Mouse (Mus musculus) gastrocnemius, adult 2 months (tissue): ENCODE measurements around the gene Cysltr1. TPM values are rescaled to one million over a fixed set of nuclear protein-coding genes. Genes with fewer than 3 reads are reported as not detected.

Source experiments
- DNase-seq: peaks from one replicate; pipeline ENCODE4 v3.0.0; 2022
- H3K27ac ChIP-seq: fragments of 200-600 bp; 2 replicates; pipeline ENCODE4 v1.8.1; 2022; ENCODE audit warnings: mild to moderate bottlenecking
- H3K4me3 ChIP-seq: fragments of 200-600 bp; 2 replicates; pipeline ENCODE4 v1.8.1; 2022; ENCODE audit warnings: mild to moderate bottlenecking, moderate library complexity
- CTCF ChIP-seq: fragments of 200-600 bp; IDR thresholded peaks from 2 replicates; pipeline ENCODE4 v1.8.1; 2022; ENCODE audit warnings: antibody characterized with exemption, mild to moderate bottlenecking, moderate library complexity
- intact Hi-C: fragments of 180-260 bp; cut with DNase I; formaldehyde crosslinking; loops from one replicate; pipeline ENCODE4 v1.15.1; 2025
- total RNA-seq, 2 experiments: library from RNA; stranded (reverse); gene quantifications; 2 replicates each; pipeline ENCODE4 v1.2.3; 2021

Gene Cysltr1
- total RNA-seq, 2 experiments from 2014 or later, result 0.59 TPM

DNA sequence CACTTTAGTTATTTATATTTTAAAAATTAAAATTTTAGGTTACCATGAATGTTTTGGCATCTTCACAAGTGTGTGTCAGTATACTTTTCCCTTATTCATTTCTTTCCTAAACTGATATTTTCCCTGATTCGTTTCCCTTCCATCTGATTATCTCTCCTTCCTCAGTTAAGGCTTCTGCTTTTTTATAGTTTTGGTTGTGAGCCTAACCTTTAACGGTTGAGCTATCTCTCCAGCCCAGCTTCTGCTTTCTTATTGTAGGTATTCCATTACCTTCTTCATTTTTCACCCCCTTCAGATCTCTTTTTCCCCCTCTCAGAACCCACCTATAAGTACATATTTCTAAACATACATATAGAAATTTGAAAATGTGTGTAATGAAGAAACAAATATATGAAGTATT lies 48.0 kb downstream of the Cysltr1 start:
- intact Hi-C loops, result no loop called here
- TF ChIP-seq CTCF, result no peak
- H3K4me3 ChIP-seq, result no peak overlapping the region
- no peak overlapping the region for H3K27ac ChIP-seq
- DNase-seq, result no peak

DNA sequence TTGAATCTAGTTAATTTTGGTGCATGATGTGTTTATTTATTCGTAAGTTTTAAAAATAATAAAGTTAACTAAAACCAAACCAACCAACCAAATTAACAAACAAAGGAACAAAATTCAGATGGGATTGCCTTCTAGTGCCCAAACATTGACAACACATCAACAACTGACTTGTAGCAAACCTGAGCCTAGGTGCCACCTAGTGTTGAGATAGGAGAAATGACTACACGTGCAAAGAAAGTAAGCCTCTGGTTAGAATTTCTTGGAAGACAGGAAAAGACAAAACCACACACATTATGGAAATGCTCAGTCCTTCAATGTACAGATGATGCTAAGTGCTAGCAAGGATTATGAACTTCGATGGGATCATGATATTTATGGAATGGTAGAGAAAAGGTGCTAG lies 67.1 kb downstream of the Cysltr1 start:
- no peak overlapping the region for H3K27ac ChIP-seq
- TF ChIP-seq CTCF, result no peak
- intact Hi-C loops, result no loop called here
- no peak overlapping the region for H3K4me3 ChIP-seq
- no peak for DNase-seq

Other genes with a start within 250 kb of the Cysltr1 start
- under 1 TPM; 0.69 to 0.86 TPM for gene Fndc3c1, start 118.3 kb downstream of the Cysltr1 start, total RNA-seq
- not detected for gene Gm5127, start 20.5 kb downstream of the Cysltr1 start, total RNA-seq
- gene Rtl3, start 237.0 kb upstream of the Cysltr1 start, total RNA-seq, result 1 to 10 TPM in 1 of 2 experiments, under 1 TPM in 1; 0.41 to 1.8 TPM